Mouse (Mus musculus) liver, embryonic 14.5 days (tissue): Measurements from ENCODE around the gene Tbck.

Experiments used
- CTCF ChIP-seq: IDR thresholded peaks from 2 replicates; pipeline ENCODE4 v1.5.1; 2016; ENCODE audit warnings: antibody characterized with exemption, low read depth, control low read depth
- EP300 ChIP-seq: IDR thresholded peaks from 2 replicates; pipeline ENCODE4 v1.6.1; 2016; ENCODE audit warnings: antibody characterized with exemption, low read depth

DNA sequence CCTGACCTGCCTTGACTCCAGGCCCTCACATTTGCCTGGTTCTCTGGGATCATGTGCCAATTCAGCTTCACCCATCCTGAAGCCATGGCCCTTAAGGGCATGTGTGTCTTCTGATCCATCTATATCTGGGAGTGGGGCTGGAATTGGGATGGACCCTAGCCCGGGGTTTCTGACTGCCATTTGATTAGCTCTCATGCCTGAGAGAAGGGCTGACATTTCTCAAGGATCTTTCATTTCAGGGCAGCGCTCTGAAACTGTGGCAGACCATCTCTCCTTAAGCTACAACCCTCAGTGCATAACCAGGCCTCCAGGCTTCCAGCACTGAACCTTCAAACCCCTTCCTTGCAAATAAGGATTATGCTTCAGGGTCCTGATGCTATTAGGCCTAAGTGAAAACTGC lies 166.5 kb downstream of the Tbck start:
- TF ChIP-seq CTCF (no peak), EP300 (no peak)
